Mouse (Mus musculus): ENCODE data around the gene Dhx35. TPM values are rescaled to one million over a fixed set of nuclear protein-coding genes. Genes with fewer than 3 reads are reported as not detected.
A peak's percentile ranks its signal among the peaks of the same experiment; 100 is the strongest.

Dhx35 gene
- polyA plus RNA-seq, 1 experiment from 2014 or later = 12.6 TPM

DNA sequence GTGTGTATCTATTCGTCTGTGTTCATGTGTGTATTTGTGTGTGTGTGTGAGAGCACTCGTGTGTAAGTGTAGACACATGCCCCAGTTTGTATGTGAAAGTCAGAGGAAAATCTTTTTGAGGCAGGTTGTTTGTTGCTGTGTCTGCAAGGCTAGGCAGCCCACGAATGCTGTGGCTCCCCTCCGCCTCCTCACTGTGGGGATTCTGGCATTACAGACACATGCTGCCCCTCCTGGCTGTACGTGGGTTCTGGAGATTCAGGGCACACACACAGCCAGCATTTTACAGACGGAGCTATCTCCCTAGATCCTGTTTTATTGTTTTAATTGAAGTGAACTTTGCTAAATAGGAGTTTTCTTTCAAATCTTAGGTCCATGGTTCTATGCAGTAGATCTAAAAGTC is 35.1 kb downstream of the Dhx35 start:
- no peak overlapping the region for H3K9ac ChIP-seq (ENCODE audit: low read depth, low read length)
- no peak overlapping the region for H3K4me3 ChIP-seq (ENCODE audit: low read depth, low read length)
- H3K36me3 ChIP-seq (ENCODE audit: control insufficient read depth, insufficient read depth, low read length) = no peaks in the 10 kb centered on the region; the same call in 1 of the 2 replicates
- no peaks in the 10 kb centered on the region for H3K27me3 ChIP-seq (ENCODE audit: control insufficient read depth, insufficient read depth, low read depth, low read length)
- H3K4me1 ChIP-seq (ENCODE audit: control insufficient read depth, insufficient read depth, low read length) = peaks cover 6% of the 10 kb centered on the region
- WGBS = 72% methylated on average over 6 of the region's 6 CpGs
- no peak overlapping the region for H3K27ac ChIP-seq (ENCODE audit: low read length)
- no peak for ATAC-seq
- H3K4me2 ChIP-seq (ENCODE audit: low read length) = no peak overlapping the region
- H3K9me3 ChIP-seq (replicated peaks; ENCODE audit: control insufficient read depth, low read length, poor library complexity, severe bottlenecking) = no peaks in the 10 kb centered on the region

DNA sequence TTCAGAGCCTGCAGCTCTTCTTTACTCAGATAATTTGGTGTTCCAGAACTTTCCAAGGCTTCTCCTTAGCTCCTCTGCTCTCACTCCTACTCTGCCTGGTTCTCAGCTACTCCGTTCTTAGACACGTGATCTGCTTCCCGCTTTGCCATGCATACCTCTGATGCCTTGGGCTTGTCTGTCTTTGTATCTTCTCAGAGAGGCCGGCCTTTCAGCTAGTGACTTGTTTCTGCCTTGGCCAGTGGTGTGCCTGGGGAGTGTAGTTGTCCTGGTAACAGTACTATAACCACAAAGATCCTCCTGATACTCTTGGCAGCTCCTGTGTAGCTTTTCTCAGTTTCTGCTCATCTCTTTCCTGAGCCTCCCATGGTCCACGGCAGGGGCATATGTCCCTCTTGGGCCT is 38.6 kb downstream of the Dhx35 start:
- Histone ChIP-seq H3K27me3 (ENCODE audit: control insufficient read depth, insufficient read depth, low read depth, low read length) (no peaks in the 10 kb centered on the region), H3K9ac (ENCODE audit: low read depth, low read length) (no peak overlapping the region), H3K4me2 (ENCODE audit: low read length) (no peak overlapping the region), H3K4me1 (ENCODE audit: control insufficient read depth, insufficient read depth, low read length) (peaks cover 6% of the 10 kb centered on the region), H3K27ac (ENCODE audit: low read length) (peak overlapping the region; percentile 64), H3K36me3 (ENCODE audit: control insufficient read depth, insufficient read depth, low read length) (no peaks in the 10 kb centered on the region; the same call in 1 of the 2 replicates), H3K9me3 (replicated peaks; ENCODE audit: control insufficient read depth, low read length, poor library complexity, severe bottlenecking) (no peaks in the 10 kb centered on the region), H3K4me3 (ENCODE audit: low read depth, low read length) (no peak overlapping the region)
- ATAC-seq = no peak
- 61% methylated on average over 5 of the region's 5 CpGs for WGBS

DNA sequence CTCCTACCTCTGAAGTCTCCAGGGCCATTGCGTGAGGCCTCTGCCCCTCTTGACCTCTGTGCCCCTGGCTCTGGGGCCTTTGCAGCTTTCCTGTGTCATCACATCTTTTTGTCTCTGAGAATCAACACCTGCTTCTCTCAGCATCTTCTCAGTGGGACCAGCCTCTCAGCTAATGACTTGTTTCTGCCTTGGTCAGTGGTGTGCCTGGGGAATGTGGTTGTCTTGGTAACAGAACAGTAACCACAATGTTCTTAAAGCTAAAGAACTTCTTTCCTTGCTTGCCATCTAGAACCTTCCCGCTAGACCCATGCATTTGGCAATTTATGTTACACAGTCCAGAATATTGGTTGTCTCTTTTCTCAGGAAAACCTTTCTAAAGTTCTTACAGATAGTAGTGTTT is 39.0 kb downstream of the Dhx35 start:
- Histone ChIP-seq H3K36me3 (ENCODE audit: control insufficient read depth, insufficient read depth, low read length) (no peaks in the 10 kb centered on the region; the same call in 1 of the 2 replicates), H3K4me3 (ENCODE audit: low read depth, low read length) (no peak overlapping the region), H3K27me3 (ENCODE audit: control insufficient read depth, insufficient read depth, low read depth, low read length) (no peaks in the 10 kb centered on the region), H3K4me2 (ENCODE audit: low read length) (no peak overlapping the region), H3K9ac (ENCODE audit: low read depth, low read length) (no peak overlapping the region), H3K27ac (ENCODE audit: low read length) (peak overlapping the region; percentile 64), H3K9me3 (replicated peaks; ENCODE audit: control insufficient read depth, low read length, poor library complexity, severe bottlenecking) (no peaks in the 10 kb centered on the region), H3K4me1 (ENCODE audit: control insufficient read depth, insufficient read depth, low read length) (peaks cover 6% of the 10 kb centered on the region)
- 60% methylated on average over 2 of the region's 2 CpGs for WGBS
- no peak for ATAC-seq

DNA sequence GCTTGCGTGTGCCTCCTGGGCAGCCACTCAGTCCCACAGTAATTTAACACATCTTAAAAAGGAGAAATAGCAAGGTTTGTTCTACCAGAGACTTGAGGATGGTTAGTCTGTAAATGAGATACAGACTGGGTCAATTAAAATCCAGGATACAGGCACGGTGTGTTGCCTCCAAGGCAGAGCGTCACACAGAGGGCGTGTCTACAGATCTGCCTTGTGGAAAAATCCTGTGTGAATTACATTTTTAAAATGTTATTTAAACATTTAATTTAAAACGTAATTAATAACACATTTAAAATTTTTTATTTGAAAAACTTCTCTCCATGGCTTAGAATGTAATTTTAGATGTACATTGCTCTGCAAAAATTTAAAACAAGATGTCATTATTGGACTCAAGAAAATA is 48.7 kb downstream of the Dhx35 start:
- Histone ChIP-seq H3K36me3 (ENCODE audit: control insufficient read depth, insufficient read depth, low read length) (peaks cover 2% of the 10 kb centered on the region; the same call in 1 of the 2 replicates), H3K9ac (ENCODE audit: low read depth, low read length) (no peak overlapping the region), H3K27me3 (ENCODE audit: control insufficient read depth, insufficient read depth, low read depth, low read length) (no peaks in the 10 kb centered on the region), H3K4me3 (ENCODE audit: low read depth, low read length) (no peak overlapping the region), H3K9me3 (replicated peaks; ENCODE audit: control insufficient read depth, low read length, poor library complexity, severe bottlenecking) (no peaks in the 10 kb centered on the region), H3K4me2 (ENCODE audit: low read length) (no peak overlapping the region), H3K27ac (ENCODE audit: low read length) (no peak overlapping the region), H3K4me1 (ENCODE audit: control insufficient read depth, insufficient read depth, low read length) (peaks cover 12% of the 10 kb centered on the region)
- 81% methylated on average over 5 of the region's 5 CpGs for WGBS
- ATAC-seq = no peak

DNA sequence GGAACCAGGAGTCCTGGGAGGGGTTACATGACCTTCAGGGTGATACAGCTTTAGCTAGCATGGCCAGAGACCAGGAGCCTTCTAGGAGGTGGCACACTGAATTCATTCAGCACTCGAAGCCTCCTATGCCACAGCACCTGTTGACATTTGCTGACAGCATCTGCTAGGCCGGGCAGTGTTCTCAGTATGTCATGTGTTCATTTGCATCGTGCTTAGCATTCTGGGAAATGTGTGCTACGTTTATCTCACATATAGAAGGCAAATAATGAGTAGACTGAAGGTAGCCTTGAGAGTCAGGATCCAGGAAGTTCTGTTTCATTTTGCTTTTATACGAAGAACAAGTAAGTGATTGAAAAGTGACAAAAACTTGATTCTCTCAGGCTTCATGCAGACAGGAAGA is 50.4 kb downstream of the Dhx35 start:
- Histone ChIP-seq H3K4me2 (ENCODE audit: low read length) (no peak overlapping the region), H3K27ac (ENCODE audit: low read length) (no peak overlapping the region), H3K27me3 (ENCODE audit: control insufficient read depth, insufficient read depth, low read depth, low read length) (no peaks in the 10 kb centered on the region), H3K36me3 (ENCODE audit: control insufficient read depth, insufficient read depth, low read length) (peaks cover 2% of the 10 kb centered on the region; the same call in 1 of the 2 replicates), H3K4me3 (ENCODE audit: low read depth, low read length) (no peak overlapping the region), H3K9me3 (replicated peaks; ENCODE audit: control insufficient read depth, low read length, poor library complexity, severe bottlenecking) (no peaks in the 10 kb centered on the region), H3K9ac (ENCODE audit: low read depth, low read length) (no peak overlapping the region), H3K4me1 (ENCODE audit: control insufficient read depth, insufficient read depth, low read length) (peaks cover 11% of the 10 kb centered on the region)
- WGBS = 81% methylated on average over 5 of the region's 5 CpGs
- no peak for ATAC-seq

DNA sequence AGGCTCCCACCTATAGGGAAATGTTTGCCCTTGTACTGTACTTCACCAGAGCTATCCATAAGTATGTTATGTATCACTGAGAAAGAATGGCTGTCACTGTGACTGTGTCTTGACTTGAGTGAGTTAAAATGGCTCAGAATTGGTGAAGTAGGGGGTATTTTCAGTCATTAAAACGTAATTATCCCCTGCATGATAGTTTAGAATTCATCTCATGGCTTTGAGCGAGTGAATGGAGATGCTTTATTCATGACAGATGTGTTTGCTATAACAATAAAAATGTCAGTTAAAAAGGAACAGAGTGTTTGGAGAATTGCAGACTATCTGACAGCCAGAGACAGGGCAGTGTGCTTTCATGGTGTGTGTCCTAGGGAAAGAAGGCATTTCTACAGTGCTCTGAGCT is 51.6 kb downstream of the Dhx35 start:
- Histone ChIP-seq H3K4me3 (ENCODE audit: low read depth, low read length) (no peak overlapping the region), H3K4me2 (ENCODE audit: low read length) (no peak overlapping the region), H3K27me3 (ENCODE audit: control insufficient read depth, insufficient read depth, low read depth, low read length) (no peaks in the 10 kb centered on the region), H3K27ac (ENCODE audit: low read length) (peak overlapping the region; percentile 31), H3K36me3 (ENCODE audit: control insufficient read depth, insufficient read depth, low read length) (no peaks in the 10 kb centered on the region; the same call in 1 of the 2 replicates), H3K4me1 (ENCODE audit: control insufficient read depth, insufficient read depth, low read length) (0 out of 2 replicates have a peak, but pooled peaks cover 4% of the 10 kb centered on the region), H3K9me3 (replicated peaks; ENCODE audit: control insufficient read depth, low read length, poor library complexity, severe bottlenecking) (no peaks in the 10 kb centered on the region), H3K9ac (ENCODE audit: low read depth, low read length) (no peak overlapping the region)
- WGBS = 57% methylated on average over 2 of the region's 2 CpGs
- no peak for ATAC-seq

DNA sequence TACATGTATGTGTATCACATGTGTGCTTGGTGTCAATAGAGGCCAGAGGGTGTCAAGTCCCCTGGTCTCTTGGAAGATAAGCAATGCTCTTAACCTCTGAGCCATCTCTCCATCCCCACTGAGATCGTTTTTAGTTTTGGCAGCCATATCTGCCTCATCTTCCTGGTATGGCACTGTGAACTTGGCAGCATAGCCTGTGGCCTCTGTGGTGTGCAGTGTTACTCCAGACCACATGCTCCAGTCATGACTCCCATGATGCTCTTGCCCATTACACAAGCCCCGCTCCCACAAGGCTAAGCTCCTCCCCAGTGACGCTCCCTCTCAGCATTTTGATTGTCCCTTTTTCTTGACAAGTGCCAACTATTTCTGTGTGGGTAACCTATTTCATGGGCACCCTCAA is 53.4 kb downstream of the Dhx35 start:
- ATAC-seq = no peak
- Histone ChIP-seq H3K27me3 (ENCODE audit: control insufficient read depth, insufficient read depth, low read depth, low read length) (no peaks in the 10 kb centered on the region), H3K36me3 (ENCODE audit: control insufficient read depth, insufficient read depth, low read length) (peaks cover 6% of the 10 kb centered on the region; the same call in 1 of the 2 replicates), H3K9ac (ENCODE audit: low read depth, low read length) (no peak overlapping the region), H3K4me2 (ENCODE audit: low read length) (no peak overlapping the region), H3K9me3 (replicated peaks; ENCODE audit: control insufficient read depth, low read length, poor library complexity, severe bottlenecking) (no peaks in the 10 kb centered on the region), H3K27ac (ENCODE audit: low read length) (no peak overlapping the region), H3K4me1 (ENCODE audit: control insufficient read depth, insufficient read depth, low read length) (0 out of 2 replicates have a peak, but pooled peaks cover 4% of the 10 kb centered on the region), H3K4me3 (ENCODE audit: low read depth, low read length) (no peak overlapping the region)
- 90% methylated on average over 3 of the region's 3 CpGs for WGBS

DNA sequence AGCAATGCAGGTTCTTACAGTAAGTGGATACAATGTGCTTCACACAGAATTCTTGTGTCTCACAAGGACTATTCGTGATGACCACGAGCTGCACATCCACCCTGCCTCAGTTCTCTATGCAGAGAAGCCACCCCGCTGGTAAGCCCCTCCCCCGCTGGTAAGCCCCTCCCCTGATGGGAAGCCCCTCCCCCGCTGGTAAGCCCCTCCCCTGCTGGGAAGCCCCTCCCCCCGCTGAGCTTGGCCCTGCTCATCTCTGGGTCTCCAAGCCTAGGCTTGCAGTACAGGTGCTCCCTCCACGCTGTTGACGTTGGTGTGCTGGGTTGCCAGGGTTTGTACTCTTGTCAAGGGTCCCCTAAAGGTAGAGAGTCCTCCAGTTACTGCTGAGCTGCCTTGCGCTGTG is 54.8 kb downstream of the Dhx35 start:
- Histone ChIP-seq H3K9me3 (replicated peaks; ENCODE audit: control insufficient read depth, low read length, poor library complexity, severe bottlenecking) (no peaks in the 10 kb centered on the region), H3K9ac (ENCODE audit: low read depth, low read length) (no peak overlapping the region), H3K27ac (ENCODE audit: low read length) (no peak overlapping the region), H3K4me1 (ENCODE audit: control insufficient read depth, insufficient read depth, low read length) (0 out of 2 replicates have a peak, but pooled peaks cover 4% of the 10 kb centered on the region), H3K4me2 (ENCODE audit: low read length) (no peak overlapping the region), H3K4me3 (ENCODE audit: low read depth, low read length) (no peak overlapping the region), H3K36me3 (ENCODE audit: control insufficient read depth, insufficient read depth, low read length) (peaks cover 6% of the 10 kb centered on the region; the same call in 1 of the 2 replicates), H3K27me3 (ENCODE audit: control insufficient read depth, insufficient read depth, low read depth, low read length) (no peaks in the 10 kb centered on the region)
- no peak for ATAC-seq
- WGBS = 73% methylated on average over 9 of the region's 9 CpGs

DNA sequence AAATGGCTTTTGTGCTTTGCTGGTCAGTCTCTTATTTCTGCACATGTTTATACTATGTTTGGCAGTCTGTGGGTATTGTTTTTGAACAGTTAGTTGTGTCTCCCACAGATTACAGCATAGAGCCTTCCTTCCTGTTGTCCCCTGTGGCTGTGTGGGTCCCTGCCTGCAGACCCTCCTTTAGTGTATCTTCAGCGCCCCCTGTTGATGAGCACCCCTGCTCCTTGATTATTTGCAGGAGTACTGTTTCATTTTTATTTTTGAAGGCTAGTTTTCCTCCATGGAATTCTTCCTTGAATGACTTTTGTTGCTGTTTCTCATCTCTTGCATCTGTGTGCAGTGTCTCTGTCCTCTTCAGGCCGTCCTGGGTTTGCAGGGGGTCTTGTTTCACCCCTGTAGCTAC is 58.0 kb downstream of the Dhx35 start:
- peaks cover 6% of the 10 kb centered on the region; the same call in 1 of the 2 replicates for H3K36me3 ChIP-seq (ENCODE audit: control insufficient read depth, insufficient read depth, low read length)
- WGBS = 50% methylated on average over 2 of the region's 2 CpGs
- no peak overlapping the region for H3K4me3 ChIP-seq (ENCODE audit: low read depth, low read length)
- no peak overlapping the region for H3K9ac ChIP-seq (ENCODE audit: low read depth, low read length)
- H3K27ac ChIP-seq (ENCODE audit: low read length) = no peak overlapping the region
- H3K4me2 ChIP-seq (ENCODE audit: low read length) = no peak overlapping the region
- H3K9me3 ChIP-seq (replicated peaks; ENCODE audit: control insufficient read depth, low read length, poor library complexity, severe bottlenecking) = no peaks in the 10 kb centered on the region
- no peaks in the 10 kb centered on the region for H3K4me1 ChIP-seq (ENCODE audit: control insufficient read depth, insufficient read depth, low read length)
- no peak for ATAC-seq
- no peaks in the 10 kb centered on the region for H3K27me3 ChIP-seq (ENCODE audit: control insufficient read depth, insufficient read depth, low read depth, low read length)

Measured in midbrain, embryonic 16.5 days (tissue).